Mouse (Mus musculus): ENCODE data around the gene Pan2. TPM values are rescaled to one million over a fixed set of nuclear protein-coding genes. Genes with fewer than 3 reads are reported as not detected.

Pan2 gene
- polyA plus RNA-seq, 1 experiment from 2014 or later = 26.1 TPM

Other genes with a start within 250 kb of the Pan2 start
- gene Ptges3, start 244.4 kb upstream of the Pan2 start, polyA plus RNA-seq (2015; fragmentation: Nextera tagmentation; extraction: Ambion mirVana) = 263 and 278 TPM in 2 replicates
- gene Atp5b, start 220.1 kb upstream of the Pan2 start, polyA plus RNA-seq (2015; fragmentation: Nextera tagmentation; extraction: Ambion mirVana) = 6,748 and 7,106 TPM in 2 replicates
- gene Baz2a, start 211.8 kb upstream of the Pan2 start, polyA plus RNA-seq (2015; fragmentation: Nextera tagmentation; extraction: Ambion mirVana) = 6.6 and 8.5 TPM in 2 replicates
- 35.8 and 37.7 TPM in 2 replicates for gene Rbms2, start 123.0 kb upstream of the Pan2 start, polyA plus RNA-seq (2015; fragmentation: Nextera tagmentation; extraction: Ambion mirVana)
- 0.88 and 1.0 TPM in 2 replicates for gene Gls2, start 108.9 kb upstream of the Pan2 start, polyA plus RNA-seq (2015; fragmentation: Nextera tagmentation; extraction: Ambion mirVana)
- gene Spryd4, start 91.5 kb upstream of the Pan2 start, polyA plus RNA-seq (2015; fragmentation: Nextera tagmentation; extraction: Ambion mirVana) = 45.1 and 46.1 TPM in 2 replicates
- gene Mip, start 77.5 kb upstream of the Pan2 start, polyA plus RNA-seq (2015; fragmentation: Nextera tagmentation; extraction: Ambion mirVana) = not detected in 2 replicates
- gene Timeless, start 71.3 kb upstream of the Pan2 start, polyA plus RNA-seq (2015; fragmentation: Nextera tagmentation; extraction: Ambion mirVana) = 29.6 and 30.4 TPM in 2 replicates
- gene Apon, start 49.2 kb upstream of the Pan2 start, polyA plus RNA-seq (2015; fragmentation: Nextera tagmentation; extraction: Ambion mirVana) = 0.17 TPM in 1 of 2 replicates, not detected in the other
- 0.15 and 0.26 TPM in 2 replicates for gene Apof, start 34.7 kb upstream of the Pan2 start, polyA plus RNA-seq (2015; fragmentation: Nextera tagmentation; extraction: Ambion mirVana)
- gene Stat2, start 32.8 kb upstream of the Pan2 start, polyA plus RNA-seq (2015; fragmentation: Nextera tagmentation; extraction: Ambion mirVana) = 11.3 and 11.8 TPM in 2 replicates
- gene Il23a, start 4.6 kb upstream of the Pan2 start, polyA plus RNA-seq (2015; fragmentation: Nextera tagmentation; extraction: Ambion mirVana) = 4.3 and 6.0 TPM in 2 replicates
- gene Cnpy2, start 19.1 kb downstream of the Pan2 start, polyA plus RNA-seq (2015; fragmentation: Nextera tagmentation; extraction: Ambion mirVana) = 184 and 195 TPM in 2 replicates
- gene Cs, start 34.4 kb downstream of the Pan2 start, polyA plus RNA-seq (2015; fragmentation: Nextera tagmentation; extraction: Ambion mirVana) = 567 and 572 TPM in 2 replicates
- 13.4 and 19.4 TPM in 2 replicates for gene Coq10a, start 65.7 kb downstream of the Pan2 start, polyA plus RNA-seq (2015; fragmentation: Nextera tagmentation; extraction: Ambion mirVana)
- gene Ankrd52, start 73.8 kb downstream of the Pan2 start, polyA plus RNA-seq (2015; fragmentation: Nextera tagmentation; extraction: Ambion mirVana) = 8.1 and 8.5 TPM in 2 replicates
- gene Slc39a5, start 97.9 kb downstream of the Pan2 start, polyA plus RNA-seq (2015; fragmentation: Nextera tagmentation; extraction: Ambion mirVana) = 0.41 TPM in 1 of 2 replicates, not detected in the other
- 55.9 and 60.4 TPM in 2 replicates for gene Nabp2, start 108.2 kb downstream of the Pan2 start, polyA plus RNA-seq (2015; fragmentation: Nextera tagmentation; extraction: Ambion mirVana)
- gene Rnf41, start 108.3 kb downstream of the Pan2 start, polyA plus RNA-seq (2015; fragmentation: Nextera tagmentation; extraction: Ambion mirVana) = 29.9 and 31.7 TPM in 2 replicates
- 54.9 and 57.5 TPM in 2 replicates for gene Smarcc2, start 155.9 kb downstream of the Pan2 start, polyA plus RNA-seq (2015; fragmentation: Nextera tagmentation; extraction: Ambion mirVana)
- gene Myl6, start 190.8 kb downstream of the Pan2 start, polyA plus RNA-seq (2015; fragmentation: Nextera tagmentation; extraction: Ambion mirVana) = 945 and 1,125 TPM in 2 replicates
- gene Myl6b, start 195.3 kb downstream of the Pan2 start, polyA plus RNA-seq (2015; fragmentation: Nextera tagmentation; extraction: Ambion mirVana) = 4.2 and 4.4 TPM in 2 replicates
- 22.5 and 25.7 TPM in 2 replicates for gene Esyt1, start 222.5 kb downstream of the Pan2 start, polyA plus RNA-seq (2015; fragmentation: Nextera tagmentation; extraction: Ambion mirVana)
- gene Zc3h10, start 244.4 kb downstream of the Pan2 start, polyA plus RNA-seq (2015; fragmentation: Nextera tagmentation; extraction: Ambion mirVana) = 8.4 and 9.5 TPM in 2 replicates
- gene Rpl41, start 246.0 kb downstream of the Pan2 start, polyA plus RNA-seq (2015; fragmentation: Nextera tagmentation; extraction: Ambion mirVana) = 1,776 and 2,205 TPM in 2 replicates

Data from heart, embryonic 16.5 days (tissue).